Mouse (Mus musculus): ENCODE results near the gene Galntl6.

GRCm38 (mm10) chr8:57731666-57732065, 1180.8 kb downstream of the Galntl6 start:
- no peak for TF ChIP-seq TBP (conservative IDR thresholded peaks at IDR 0.05; ENCODE audit: low read depth, low read length)
- TF ChIP-seq POLR2A (IDR thresholded peaks at IDR 0.05; ENCODE audit: low read depth, low read length) = no peak
- TF ChIP-seq MEF2A (IDR thresholded peaks at IDR 0.05; ENCODE audit: borderline replicate concordance, low read depth, low read length) = no peak
- no peak for TF ChIP-seq CTCF (conservative IDR thresholded peaks at IDR 0.05 in 1 of 2, IDR thresholded peaks at IDR 0.05 in 1 of 2; ENCODE audit: low read depth in 2 of 2, low read length in 2 of 2)
- TF ChIP-seq ZKSCAN1 (IDR thresholded peaks at IDR 0.05; ENCODE audit: borderline replicate concordance, low read depth, low read length) = no peak
- TF ChIP-seq MAFK (IDR thresholded peaks at IDR 0.05; ENCODE audit: insufficient replicate concordance, low read length) = no peak
- TF ChIP-seq BHLHE40 (IDR thresholded peaks at IDR 0.05; ENCODE audit: low read depth, low read length) = no peak

Measured in CH12.LX (cell line).